Mouse (Mus musculus) testis, adult 2 months (tissue): ENCODE measurements around the gene Tmod4.

Source experiments
- CTCF ChIP-seq: fragments of 200-500 bp; IDR thresholded peaks from 2 replicates; pipeline ENCODE4 v1.5.1; 2012; ENCODE audit warnings: low read depth, mild to moderate bottlenecking, inconsistent platforms, low read length, moderate library complexity; ENCODE audit not compliant: control insufficient read depth, insufficient read depth, insufficient replicate concordance
- POLR2A ChIP-seq: fragments of 200-500 bp; IDR thresholded peaks from 2 replicates; pipeline ENCODE4 v1.6.1; 2012; ENCODE audit warnings: low read depth, mild to moderate bottlenecking, inconsistent platforms, low read length, moderate library complexity; ENCODE audit not compliant: control insufficient read depth

- TF ChIP-seq POLR2A (no peak), CTCF (no peak)
Observed at GRCm38 (mm10) chr3:95141474-95141873, 17.2 kb downstream of the Tmod4 start.
